Mouse (Mus musculus) cerebellum, adult 2 months (tissue): ENCODE measurements around the gene Drd5.

Experiments
- CTCF ChIP-seq: fragments of 200-500 bp; IDR thresholded peaks from 2 replicates; pipeline ENCODE4 v1.5.1; 2011; ENCODE audit warnings: low read depth, mild to moderate bottlenecking, control low read depth, low read length, moderate library complexity, borderline replicate concordance; ENCODE audit not compliant: insufficient read depth
- POLR2A ChIP-seq: fragments of 200-500 bp; IDR thresholded peaks from 2 replicates; pipeline ENCODE4 v1.6.1; 2011; ENCODE audit warnings: low read length, control low read depth, borderline replicate concordance; ENCODE audit not compliant: insufficient read depth

- TF ChIP-seq CTCF (no peak), POLR2A (no peak)
Measured at GRCm38 (mm10) chr5:38309795-38310194, 9.4 kb upstream of the Drd5 start.
